Mouse (Mus musculus) frontal cortex, postnatal 36 days (tissue): Measurements from ENCODE around the gene Rtp1.

Experiments used
- DNase-seq, 2 experiments: peaks; one replicate each; pipeline ENCODE4 v3.0.0; 2022; ENCODE audit warnings: low spot score in 2 of 2

Gene Rtp1

DNA sequence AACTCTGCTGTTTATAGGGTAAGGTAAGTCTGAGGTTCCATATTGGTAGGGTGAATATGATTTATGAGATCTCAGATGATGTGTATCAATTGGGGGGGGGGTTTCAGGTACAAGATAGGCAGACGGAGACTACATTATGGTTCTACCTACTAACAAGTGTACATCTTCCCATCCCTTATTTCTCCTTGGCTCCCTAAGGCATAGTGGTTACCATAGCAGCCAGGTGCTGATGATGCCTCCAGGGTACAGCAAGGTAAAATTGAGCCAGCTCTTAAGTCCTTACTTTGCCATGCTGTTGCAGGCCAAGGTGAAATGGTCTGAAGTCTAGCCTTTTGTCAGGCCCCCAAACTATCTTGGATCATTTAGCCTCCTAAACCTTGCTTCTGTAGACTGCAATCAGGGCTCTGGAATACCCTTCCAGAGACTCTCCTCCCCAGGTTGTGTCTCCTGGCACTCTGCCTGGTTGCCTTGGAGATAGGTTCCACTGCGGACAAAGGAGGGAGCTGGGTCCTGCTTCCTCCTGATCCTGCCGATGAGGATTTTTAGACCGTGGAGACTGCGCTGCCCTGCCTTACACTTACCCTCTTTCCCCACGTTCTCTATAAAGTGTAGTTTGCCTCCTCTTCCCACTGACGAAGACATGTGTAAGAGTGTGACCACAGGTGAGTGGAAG, at the start of gene Rtp1:
Gene Rtp1, plus strand, starts transcription at position 487 of the 673 bp plus-strand sequence.
- no peak for DNase-seq

DNA sequence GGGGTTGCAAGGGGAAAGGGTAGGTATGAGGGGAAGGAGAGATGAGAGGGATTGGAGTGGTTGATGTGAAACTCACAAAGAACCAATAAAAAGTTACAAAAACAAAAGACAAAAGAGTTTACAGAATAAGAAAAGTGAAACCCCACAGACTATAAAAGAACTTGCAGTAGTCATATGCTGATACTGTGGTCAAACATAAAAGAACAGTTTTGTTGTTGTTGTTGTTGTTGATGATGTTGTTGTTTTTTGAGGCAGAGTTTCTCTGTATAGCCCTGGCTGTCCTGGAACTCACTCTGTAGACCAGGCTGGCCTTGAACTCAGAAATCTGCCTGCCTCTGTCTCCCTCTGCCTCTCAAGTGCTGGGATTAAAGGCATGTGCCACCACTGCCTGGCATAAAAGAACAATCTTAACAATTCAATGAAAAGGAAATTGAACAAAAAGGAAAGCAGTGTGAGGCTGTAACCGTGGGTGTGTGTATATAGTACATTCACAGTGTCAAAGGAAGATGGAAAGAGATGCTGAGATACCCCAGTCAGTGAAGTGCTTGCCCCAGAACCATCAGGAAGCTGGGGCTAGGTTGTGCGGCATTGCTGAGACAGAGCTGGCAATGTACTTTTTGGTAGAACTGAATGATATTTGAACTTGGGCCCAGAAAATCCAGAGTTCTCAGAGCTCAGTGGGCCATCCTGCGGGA, 49.2 kb upstream of the Rtp1 start:
- no peak for DNase-seq

DNA sequence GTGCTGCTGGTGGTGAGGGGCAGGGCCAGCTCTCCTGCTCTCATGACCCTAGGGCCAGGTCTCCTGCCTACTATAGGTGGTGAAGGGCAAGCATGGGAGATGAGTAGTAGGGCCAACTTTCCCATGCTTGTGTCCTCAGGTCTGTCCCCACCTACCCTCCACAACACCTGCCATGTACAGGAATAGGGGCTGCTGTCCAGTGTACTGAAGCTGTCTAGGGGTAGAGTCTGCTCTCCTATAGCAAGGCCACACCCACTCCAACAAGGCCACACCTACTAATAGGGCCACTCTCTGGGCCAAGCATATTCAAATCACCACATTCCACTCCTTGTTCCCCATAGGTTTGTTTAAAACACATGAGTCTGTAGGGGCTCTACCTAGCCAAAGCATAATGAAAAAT, 44.6 kb upstream of the Rtp1 start:
- DNase-seq: no peak

DNA sequence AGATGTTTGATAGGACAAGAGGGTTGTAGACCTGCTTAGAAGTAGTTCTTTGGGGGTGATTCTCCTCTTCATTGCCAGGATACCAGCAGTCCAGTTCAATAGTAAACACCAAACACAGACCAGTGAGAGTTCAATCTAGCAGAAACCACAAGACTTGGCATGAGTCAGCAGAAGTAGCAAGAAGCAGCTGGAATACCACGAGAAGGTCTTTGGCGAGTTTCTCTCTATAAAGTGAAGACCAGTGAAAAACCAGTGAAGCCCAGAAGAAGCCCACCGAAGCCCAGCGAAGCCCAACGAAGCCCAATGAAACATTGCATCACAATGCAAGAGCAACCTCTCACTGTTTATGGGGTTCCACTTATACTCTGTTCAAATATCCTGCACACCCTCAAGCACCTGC, 31.0 kb upstream of the Rtp1 start:
- no peak for DNase-seq

DNA sequence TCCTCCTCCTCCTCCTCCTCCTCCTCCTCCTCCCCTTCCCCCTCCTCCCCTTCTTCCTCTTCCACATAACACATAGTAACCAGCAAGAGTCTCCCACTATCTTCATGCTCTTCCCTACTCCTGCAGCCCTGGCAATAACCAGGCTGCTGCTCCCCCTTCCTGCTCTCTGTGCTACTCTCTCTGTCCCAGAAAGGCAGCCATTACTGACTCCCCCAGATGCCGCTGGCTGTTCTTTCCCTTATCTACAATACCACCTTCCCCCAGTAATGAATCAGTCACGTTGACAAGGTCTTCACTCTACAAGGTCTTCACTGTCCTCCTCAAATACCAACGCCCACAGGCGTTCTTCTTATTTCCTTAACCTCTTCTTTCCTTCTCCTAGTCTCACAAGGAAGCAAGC, 27.5 kb upstream of the Rtp1 start:
- no peak for DNase-seq

DNA sequence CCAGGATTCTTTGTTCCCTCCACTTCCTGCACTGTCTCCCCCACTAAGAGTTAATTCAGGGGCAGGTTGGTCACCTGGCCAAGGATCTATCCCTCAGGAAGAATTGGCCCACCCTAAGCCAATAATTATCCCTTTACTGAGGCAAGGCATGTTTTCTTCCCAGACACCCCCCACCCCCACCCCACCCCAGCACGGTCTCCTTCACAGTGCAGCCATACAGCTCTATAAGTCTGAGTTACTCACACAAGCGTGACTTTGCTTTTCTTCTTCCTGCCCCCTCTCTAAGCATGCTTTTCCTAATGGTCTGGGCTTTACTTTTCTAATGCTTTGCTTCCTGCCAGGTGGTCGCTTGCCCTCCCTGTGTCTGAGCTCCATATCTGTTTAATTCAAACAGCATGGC, 27.0 kb upstream of the Rtp1 start:
- no peak for DNase-seq

DNA sequence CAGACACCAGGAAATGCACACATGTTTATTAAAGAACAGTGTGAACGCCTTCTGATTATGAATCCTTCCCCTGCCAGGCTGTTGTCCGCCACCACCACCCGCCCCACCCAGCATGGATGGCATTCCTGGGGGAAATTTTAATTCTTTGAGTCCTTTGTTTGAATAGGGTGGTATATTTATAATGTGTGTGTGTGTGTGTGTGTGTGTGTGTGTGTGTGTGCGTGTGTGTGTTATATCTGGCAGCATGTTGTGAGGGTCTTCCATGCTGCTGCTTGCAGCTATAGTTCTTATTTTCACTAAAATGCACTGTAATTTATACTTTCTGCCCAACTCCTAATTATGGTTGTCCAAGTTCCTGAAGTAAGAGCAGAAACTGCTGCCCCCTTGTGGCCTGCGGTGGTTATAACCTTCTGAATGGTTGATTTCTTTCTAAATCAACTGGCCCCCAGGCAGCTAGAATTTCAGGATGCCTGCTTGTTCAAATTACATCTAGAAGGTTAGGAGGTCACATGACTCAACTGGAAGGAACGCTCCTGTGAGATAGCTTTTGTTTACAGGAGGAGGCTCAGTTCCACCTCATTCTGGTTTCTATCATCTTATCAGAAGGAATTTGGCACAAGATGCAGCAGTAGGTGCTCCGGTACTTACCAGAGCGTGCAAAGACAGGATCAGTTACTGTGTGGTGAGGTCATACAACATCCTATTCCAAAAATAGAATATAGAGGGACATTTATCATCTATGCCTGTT, 25.8 kb upstream of the Rtp1 start:
- peak; percentile 76 to 85 for DNase-seq

DNA sequence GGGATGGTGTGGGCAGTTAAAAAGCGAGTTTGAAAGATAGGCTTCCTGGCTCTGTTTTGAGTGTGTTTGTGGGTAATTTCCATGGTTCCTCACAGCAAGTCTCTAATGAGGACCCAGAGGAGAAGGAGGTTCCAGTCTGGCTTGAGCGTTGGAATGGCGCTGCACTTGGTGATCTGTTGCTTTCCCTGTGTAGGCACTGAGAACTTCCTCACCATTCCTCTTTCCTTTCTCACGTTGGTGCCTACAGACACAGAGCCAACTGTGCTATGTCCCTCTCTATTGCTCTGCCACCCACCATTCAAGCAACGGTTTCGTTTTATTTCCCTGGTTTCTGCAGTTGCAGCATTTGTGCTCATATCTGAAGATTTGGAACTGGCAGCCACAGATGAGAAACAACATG, 16.0 kb upstream of the Rtp1 start:
- DNase-seq: no peak

DNA sequence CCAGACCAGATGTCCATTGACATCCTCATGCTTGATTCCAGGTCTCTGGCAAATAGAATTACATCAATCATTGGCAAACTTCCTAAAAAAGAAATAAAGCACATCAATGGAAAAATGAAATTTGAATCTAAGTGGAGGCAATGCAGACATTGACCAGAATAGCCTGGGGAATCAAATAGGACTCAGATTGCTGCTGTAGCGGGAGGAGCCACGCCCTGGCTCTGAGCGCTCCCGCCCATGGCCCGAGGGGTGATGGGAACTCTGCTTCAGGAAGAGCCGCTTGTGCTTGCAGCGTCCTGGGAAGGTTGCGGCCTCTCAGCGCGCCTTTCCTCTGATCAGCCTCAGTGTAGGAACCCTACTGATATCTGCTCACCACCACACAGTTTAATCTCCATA, 12.7 kb upstream of the Rtp1 start:
- no peak for DNase-seq

DNA sequence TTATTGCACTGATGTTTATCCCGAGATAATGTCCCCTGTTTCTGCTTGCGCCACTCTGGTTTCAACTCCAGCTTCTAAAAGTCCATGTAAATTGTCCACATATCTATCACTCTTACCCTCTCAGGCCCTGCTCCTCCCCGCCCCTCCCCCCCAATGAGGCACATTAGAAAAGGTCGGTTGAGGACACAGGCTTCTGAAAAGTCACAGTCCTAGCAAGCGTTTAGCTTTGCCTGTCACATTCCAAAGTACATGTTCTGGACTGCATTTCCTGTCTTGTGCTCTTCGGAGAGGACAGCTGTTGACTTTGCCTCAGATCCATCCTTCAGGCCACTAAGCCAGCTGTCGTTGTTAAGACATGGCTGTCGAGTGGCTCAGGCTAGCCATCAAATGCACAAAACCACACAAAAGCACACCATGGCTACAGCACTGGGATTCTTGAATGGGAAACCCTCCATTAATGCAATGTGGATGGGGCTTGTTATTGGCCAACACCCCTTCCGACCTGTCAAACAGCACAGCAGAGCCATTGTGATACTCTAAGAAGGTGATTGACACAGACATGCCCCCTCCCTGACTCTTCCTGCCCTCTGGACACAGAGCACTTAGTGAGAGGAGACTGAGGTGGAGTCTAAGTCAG, 12.2 kb upstream of the Rtp1 start:
- no peak for DNase-seq

DNA sequence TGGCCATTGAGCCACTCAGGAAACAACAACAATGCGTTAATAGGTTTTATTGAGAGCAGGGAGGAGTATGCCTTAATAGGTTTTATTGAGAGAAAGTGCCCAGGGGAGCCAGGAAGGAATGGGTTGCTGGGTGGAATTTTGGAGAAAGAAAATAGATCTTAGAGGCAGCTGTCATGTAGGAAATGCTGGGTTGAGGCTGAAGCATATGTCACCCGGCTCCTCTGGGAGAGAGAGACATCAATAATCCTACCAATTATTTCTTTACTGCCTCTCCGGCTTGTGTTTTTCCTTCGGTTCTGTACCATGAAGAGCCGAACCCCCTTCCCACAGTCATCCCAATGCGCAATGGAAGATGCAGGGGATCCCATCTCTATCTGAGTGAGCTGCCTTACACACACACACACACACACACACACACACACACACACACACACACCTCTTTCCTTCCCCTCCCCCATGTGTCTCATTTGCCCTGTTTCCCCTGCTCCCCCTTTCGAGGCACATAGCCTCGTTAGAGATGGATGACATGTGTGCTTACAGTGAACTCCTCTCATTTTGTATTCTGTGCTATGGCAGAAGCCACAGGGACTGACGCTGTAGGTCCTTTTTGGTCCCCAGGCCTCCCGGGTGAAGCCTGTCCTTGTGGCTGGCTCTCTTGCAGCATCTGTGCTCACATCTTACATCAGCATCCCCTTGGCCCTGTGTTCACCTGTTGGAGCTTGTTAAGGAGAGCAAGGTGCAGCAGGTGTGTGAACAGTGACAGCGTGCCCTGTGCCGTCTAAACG, 11.3 kb upstream of the Rtp1 start:
- DNase-seq: no peak

DNA sequence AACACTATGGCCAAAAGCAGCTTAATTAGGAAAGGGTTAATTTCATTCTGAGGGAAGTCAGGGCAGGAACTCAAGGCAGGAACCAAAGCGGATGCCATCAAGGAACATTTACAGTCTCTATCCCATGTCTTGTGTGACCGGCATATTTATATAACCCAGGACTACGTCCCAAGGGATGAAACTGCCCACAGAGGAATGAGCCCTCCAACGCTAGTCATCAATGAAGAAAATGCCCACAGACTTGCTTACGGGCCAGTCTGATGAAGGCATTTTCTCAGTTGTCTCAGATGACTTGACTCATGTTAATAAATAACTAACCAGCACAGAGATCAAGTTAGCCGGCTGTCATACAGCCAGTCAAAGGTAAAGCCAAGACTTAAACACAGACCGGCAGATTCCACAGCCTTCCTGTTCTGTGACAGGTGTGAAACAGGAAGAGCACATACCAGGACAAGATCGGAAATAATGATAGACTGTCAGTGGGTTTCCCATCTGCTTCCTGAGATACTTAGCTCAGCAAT, 9.3 kb upstream of the Rtp1 start:
- DNase-seq: no peak

DNA sequence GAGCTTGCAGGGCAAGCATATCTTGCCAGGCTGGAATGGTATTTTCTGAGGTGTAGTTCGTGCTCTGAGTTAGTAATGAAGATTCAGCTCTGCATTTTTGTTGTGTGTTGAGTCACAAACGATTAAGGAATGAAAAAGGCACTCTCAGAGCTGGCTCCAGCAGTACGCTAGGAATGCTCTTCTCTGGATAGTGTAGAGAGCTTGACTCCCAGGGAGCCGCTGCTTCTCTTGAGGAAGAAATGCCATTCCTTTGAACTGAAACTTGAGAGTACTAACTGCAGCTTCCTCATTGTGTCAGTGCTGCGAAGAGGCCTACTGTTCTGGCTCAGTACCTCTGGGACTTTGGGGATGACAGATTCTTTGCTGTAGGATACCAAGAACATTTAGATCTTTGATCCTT, 5.1 kb upstream of the Rtp1 start:
- no peak for DNase-seq

DNA sequence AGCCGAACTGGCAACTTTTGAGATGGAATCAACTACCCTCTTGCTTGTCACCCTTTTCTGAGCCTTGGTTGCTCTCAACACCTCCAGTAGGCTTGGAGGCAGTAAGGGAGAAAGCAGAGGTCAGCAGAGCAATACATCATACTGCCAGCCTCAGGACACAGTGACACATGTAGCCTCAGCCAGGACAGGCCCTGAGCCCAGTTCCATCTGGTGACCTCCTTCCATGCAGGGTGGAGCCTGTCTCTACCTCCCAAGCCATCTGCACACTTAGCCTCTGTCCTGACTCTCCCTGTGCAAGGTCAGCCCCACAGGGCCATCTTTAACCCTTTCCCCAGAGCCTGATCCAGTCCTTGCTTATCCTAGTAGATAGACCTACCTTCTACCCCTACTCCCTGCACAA, 1.2 kb upstream of the Rtp1 start:
- DNase-seq: no peak

DNA sequence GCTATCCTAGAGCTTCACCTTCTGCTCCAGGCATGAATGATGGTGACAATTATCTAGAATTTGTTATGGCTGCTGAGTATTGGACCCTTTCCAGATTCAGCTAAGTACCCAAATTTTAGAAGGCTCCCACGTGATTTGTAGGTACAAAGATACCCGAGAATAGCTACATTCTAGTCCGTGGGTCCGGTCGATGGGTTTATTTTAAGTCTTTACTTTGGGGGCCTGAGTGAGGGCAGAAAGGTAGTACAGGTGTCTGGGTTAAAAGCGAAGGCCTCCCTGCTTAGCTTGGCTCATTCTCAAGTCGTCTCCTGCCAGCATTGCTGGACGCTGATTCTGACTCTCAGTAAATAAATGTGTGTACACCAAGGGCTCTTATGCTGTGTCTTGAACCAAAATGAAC, 1.1 kb downstream of the Rtp1 start:
- DNase-seq: no peak

DNA sequence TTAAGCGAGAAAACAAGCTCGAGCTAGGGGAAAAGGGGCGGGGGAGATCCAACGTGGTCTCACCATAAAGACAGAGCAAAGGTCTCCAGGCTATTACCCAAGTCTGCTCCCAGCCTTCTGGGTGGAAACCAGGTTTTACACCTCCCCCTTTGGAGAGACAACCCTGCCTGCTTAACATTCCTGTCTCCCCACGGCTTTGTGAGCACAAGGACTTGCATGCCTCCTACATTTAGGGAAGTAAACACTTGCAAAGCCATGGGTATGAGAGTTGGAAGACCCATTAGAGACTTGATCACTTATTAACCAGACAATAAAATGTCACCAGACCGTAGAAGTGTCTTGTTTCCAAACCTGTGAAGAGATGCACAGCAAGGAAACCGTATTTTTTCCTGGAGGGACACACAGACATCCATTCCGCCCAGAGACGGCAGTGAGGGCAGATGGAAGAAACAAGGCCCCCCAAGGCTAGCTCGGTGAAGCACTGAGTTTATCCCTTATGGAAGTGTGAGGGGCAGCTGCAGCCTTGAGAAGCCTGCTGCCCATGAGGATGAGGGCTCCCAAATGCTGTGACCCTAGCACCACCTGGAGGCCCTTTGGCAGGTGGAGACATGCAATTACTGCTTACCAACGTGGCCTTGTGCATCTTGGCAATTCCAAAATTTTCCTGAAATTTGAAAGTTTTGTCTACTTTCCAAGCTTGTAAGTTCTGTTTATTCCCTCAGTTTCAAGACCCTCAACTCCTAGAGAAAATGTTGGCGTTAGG, 8.7 kb downstream of the Rtp1 start:
- DNase-seq: no peak

DNA sequence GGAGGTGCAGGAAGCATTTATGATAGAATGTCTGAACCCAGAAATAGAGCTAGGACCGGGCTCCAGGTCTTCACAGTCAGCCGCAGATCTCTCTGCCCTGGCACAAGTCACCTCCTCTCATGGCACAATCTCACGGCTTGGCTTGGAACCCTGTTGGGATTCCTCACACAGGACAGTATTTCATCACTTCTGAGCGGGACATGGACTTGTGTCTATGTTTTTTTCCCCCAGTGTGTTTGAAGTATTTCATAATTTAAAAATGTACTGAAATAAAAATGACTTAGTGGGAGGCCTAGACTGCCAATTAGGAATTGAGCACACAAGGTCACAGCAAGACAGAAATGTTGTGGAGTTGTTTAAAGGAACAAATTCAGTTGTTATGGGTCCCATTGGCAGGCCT, 15.3 kb downstream of the Rtp1 start:
- no peak for DNase-seq

DNA sequence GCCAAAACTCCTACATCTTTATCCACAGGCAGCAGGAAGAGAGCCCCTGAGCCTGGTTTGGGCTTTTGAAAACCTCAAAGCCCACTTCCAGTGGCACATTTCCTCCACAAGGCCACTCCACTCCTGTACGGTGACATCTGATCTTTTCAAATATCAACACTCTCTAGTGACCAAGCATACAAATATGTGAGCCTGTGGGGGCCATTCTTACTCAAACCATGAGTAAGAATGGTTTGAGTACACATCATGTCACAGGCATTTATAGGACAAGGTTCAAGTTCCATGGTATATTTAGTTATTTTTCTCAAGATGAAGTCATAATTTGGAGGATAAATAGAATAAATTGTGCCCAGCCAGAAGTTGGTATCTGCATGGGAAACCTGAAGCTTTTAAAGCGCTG, 21.0 kb downstream of the Rtp1 start:
- no peak for DNase-seq

DNA sequence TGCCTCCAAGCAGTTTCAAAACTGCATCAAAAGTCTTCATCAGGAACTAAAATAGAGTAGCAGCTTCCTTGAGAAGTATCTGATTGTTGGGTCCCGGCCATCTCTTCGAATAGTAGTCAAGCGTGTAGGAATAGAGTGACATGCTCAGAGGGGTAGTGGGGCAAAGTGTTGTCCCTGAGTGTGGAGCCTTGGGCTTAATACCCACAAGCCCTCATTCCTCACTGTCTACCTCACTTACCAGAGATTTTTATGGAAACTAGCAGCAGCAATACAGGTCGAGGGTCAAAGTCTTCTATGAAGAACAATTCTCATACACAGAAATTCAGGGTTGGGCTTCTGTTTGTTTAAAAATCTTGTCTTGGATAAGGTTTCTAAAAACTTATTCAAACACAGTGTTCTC, 21.9 kb downstream of the Rtp1 start:
- DNase-seq: no peak

DNA sequence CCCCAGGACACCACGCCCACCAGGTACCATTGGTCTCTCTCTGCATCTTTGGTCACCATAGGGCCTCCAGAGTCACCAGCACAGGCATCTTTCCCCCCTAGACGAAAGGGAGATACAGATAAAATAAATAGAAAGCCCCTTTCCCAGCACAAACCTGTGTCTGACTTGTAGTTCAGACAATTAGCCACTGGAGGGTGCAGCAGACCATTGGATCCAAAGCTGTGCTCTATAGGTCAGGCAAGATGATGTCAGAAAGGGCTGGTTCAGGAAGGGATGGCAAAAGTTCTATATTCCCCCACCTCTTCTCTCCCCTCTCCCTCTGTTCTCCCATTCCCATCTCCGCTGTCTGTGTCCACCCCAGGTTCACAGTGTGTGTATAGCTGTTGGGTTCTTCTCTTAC, 23.5 kb downstream of the Rtp1 start:
- peak; percentile 61 to 69 for DNase-seq

DNA sequence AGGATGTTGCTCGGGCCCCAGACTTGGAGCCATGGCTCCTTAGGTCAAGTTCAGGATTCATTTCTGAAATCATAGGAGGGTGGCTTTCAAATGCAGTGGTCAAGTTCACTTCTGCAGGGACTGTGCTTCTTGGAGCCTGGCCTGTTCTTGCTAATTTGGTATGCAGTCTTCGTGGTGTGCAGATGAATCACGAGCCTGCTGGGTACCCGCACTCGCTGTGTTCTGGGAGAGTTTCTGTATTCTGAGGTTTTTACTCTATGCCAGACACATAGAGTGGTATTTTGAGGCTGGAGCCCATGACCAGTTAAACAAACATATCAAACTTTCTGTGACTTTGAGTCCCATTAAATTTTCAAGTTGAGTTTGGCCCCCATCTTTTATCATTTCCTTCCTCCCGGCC, 25.4 kb downstream of the Rtp1 start:
- peak; percentile 6 to 19 for DNase-seq
